Mouse (Mus musculus) urinary bladder, postnatal 10 days (tissue): ENCODE measurements around the gene 4930415L06Rik.

Source experiments
- DNase-seq: peaks from one replicate; pipeline ENCODE4 v3.0.0; 2022; ENCODE audit warnings: low spot score

Gene 4930415L06Rik

DNA sequence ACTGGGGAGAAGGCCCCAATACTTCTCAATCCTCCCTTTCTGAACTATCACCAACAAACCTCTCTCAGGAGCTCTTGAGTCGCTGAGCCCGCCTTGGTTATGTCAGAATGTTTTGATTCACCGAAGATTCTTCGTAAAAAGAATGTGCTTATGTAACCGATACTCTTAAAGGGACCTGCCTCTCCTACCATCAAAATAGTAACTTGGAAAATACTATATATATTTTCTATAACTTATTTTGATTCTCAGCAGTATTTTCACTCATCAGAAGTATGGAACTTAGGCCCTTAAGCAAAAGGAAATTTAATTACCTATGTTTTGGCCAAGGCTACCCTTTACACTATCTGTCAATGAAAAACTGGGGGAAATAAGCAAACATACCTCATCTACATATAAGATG, at the start of gene 4930415L06Rik:
Gene 4930415L06Rik (minus strand): TSS at position 101 of the 400 bp plus-strand sequence.
- no peak for DNase-seq

DNA sequence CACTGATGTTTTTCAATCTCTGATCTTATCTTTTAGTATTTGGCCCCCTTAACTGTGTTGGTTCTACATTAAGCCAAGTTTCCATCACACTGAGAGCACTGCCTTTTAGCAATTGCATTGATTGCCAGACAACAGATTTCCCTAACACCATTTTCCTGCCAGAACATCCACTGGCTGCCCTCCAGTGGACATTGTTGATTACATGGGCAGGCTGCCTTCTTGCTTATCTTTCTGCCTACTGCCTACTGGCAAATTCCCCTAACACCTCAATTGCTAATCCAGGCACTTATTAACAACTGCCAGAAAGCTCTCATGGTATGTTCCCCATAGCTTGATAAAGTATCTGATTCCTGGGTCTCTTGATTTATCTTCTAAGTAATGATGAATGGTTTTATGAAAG, 46.0 kb upstream of the 4930415L06Rik start:
- no peak for DNase-seq

DNA sequence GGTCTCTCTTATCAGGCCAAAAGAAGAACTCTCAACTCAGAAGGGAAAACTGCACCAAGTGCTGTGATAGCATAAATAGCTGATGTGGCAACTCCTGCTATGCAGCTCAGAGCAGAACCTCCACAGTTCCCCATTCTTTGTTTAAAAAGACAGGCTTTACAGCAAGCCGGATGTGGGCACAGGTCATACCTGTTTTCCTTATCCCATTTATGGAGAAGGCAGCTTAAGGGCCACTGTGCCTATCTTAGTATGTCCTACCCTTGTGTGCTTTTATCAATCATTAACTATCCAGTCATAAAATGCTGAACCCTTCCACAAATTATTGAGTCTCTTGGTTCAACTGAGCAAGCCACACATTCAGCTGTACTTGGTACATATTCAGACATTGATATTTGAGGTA, 27.8 kb downstream of the 4930415L06Rik start:
- no peak for DNase-seq
